Mouse (Mus musculus): ENCODE data around the gene Rabgef1.

Gene Rabgef1

DNA sequence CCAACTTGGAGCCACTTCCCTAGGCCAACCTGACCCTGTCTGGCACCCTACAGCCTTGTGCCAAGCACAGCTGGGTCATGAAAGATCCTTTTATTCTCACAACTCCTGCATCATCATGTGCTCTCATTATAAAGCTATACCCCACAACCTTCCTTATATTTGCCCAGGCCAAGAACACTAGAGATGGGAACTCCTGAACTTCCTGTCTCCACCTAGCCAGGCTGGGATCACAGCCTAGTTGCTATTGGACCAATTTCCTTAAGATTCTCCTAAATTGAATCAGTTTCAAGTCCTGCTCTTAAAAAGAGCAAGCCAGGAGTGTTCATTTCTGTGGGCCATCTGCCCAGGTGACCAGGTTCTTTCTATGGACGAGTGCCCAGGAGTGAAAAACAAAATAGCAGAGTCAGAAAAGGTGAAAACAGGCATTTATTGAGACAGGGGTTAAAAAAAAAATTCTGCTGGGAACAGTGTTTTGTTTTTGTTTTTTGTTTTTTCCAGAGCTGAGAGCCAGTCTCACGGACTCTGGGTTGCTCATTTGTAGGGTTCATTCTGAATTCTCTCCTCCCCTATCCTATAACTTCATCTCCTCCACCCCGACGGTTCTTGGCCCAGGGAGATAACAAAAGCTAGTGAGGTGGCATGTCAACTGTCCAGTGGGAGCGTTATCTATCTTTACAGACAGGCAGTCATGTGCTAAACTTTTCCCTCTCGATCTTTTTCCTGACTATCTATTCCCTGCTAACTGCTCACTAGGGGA, 754 bp upstream of the Rabgef1 start:
- no peak for DNase-seq (ENCODE audit: extremely low spot score, low read depth, low spot score)

DNA sequence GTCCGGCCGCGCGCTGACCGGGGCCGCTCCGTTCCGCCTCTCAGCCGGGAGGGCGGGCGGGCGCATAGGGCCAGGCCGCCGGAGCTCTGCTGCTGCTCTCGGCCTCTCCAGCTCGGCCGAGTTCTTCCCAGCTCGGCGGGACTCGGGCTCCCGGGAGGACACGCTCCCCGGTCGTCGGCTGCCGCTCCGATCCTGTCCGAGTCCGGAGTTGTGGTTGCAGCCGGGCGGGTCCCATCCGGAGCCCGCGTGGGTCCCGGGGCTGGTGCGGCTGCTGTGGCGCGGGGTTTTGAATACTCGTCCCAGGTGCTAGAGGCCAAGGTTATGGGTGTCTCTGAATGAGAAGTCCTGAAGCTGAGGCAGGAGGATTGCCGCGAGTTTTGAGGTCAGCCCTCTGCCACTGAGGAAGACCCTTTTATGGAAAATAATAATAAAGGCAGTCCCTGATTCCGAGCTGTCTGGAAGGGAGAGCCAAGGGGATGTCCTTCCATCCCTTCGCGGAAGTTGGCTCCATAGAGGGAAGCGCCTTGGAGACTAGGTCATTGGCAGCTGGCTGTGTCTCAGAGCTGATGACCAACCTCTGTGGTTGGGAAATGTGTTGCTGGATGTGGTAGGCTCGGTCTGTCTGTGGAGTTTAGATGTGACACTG, 481 bp downstream of the Rabgef1 start:
- DNase-seq (ENCODE audit: extremely low spot score, low read depth, low spot score): no peak

DNA sequence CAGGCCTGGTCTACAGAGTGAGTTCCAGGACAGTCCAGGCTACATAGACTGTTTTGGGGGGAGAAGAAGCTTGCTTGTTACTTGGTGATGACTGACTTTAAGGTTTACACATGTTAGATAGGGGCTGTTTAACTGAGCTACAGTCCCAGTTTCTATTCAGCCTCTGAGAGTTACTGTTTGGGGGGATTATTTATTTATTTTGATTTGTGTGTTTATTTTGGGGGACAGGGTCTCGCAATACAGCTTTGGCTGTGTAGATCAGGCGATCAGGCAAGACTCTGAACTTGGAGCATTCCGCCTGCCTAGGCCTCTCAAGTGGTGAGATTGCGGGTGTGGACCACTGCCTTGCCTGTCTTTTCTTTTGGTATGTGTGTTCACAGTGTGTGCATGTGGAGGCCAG, 1.4 kb downstream of the Rabgef1 start:
- no peak for DNase-seq (ENCODE audit: extremely low spot score, low read depth, low spot score)

DNA sequence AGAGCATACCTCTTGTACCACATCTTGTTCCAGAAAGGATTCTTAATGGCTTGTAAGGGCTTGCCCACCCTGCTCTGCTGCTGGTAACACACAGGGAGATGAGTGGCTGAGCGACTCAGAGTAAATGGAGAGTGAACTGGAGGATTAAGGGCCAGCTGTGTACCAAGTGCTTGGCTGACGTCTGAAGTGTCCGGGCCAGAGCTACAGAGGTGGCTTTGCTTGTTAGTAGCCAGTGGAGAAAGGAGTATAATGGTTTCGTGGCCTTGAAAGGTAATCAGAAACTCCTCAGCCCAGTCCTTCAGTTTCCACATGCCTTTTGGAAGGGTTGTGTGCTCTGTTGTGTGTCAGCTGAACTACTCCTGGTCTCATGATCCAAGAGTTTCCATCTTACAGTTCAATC, 6.3 kb downstream of the Rabgef1 start:
- no peak for DNase-seq (ENCODE audit: extremely low spot score, low read depth, low spot score)

DNA sequence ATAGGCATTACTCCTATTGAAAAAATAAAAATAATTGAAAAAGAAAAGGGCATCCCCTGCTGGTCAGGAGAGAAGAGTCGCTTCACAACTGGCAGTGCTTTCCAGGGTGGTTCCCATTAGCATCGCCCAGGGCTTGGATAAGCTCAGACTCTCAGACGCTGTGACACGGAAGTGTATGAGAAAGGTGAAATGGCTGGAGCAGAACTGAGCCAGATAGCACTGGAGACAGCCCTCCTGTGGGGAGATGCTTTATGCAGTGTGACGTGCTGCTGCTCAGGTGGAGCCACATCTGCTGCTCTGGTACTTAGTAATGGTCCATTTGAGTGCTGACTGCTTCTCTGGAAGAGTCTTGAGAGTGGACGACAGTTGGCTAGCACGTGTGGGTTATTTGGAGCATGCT, 8.8 kb downstream of the Rabgef1 start:
- no peak for DNase-seq (ENCODE audit: extremely low spot score, low read depth, low spot score)

DNA sequence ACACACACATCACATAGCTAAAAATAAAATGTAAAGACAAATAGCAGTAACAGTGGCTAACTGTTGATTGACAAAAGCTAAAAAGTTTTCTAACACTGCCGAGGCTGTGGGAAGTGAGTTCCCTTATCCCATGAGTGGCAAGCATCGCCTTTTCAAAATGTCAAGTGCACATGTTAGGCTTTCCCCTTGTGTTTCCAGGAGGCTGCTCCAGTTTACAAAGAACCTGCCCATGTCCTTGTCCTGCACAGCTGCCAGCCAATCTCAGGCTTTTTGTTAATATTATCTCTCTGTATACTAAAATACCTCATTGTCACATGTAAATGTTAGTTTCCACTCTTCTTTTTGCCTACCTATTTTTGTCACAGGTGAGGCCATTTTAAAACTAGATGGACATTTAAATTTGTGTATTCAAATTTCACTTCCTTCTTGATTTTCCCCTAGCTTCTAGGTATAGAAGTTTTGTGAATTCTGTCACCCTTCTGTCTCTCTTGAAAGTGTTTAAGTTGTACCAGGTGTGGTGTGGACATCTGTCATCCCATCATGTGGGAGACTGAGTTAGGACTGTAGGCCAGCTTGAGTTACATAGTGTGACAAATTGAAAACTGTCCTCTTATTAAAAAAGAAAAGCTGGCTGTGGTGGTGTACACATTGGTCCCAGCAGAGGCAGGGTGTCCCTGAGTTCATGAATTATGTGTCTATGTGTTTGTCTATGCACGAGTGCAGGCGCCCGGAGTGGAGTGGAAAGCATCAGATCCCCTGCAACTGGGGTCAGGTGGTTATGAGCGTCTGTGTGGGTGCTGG, 10.3 kb downstream of the Rabgef1 start:
- DNase-seq (ENCODE audit: extremely low spot score, low read depth, low spot score): no peak

DNA sequence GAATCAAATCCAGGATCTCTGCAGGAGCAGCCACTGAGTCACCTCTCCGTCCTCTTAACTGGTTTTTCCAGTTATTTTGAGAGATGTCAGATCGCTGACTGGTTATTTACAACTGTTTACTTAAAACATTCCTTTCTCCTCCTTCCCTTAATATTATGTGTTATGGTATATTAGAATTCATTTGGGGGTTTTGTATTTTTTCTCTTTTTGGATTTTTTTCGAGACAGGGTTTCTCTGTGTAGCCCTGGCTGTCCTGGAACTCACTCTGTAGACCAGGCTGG, 10.9 kb downstream of the Rabgef1 start:
- no peak for DNase-seq (ENCODE audit: extremely low spot score, low read depth, low spot score)

DNA sequence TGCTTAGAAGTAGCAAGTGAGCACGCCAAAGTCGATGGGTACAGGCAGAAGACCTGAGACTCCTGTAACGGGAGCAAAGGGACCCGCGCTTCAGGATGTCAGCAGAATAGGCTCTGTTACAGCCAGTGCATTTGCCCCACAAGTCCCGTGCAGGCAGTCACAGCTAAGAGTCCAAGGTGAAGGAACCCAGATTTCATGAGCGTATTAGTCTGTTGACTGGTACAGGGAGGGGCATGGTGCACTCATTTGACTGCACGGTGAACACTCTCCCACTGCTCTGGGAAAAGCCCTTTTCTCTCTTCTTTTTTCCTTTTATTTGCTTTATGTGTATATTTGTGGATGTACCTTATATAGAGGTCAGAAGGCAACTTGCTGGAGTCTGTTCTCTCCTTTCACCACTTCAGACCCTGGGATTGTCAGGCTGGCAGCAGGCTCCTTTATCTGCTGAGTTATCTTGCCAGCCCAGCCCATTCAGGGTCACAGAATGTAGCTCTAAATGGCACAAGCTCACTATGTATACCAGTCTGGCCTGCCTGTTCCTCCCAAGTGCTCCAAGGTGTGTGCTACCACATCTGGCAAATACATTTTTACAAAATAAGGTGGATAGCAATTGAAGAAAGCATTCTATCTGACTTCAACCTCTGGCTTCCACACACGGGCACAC, 12.7 kb downstream of the Rabgef1 start:
- DNase-seq (ENCODE audit: extremely low spot score, low read depth, low spot score): no peak

DNA sequence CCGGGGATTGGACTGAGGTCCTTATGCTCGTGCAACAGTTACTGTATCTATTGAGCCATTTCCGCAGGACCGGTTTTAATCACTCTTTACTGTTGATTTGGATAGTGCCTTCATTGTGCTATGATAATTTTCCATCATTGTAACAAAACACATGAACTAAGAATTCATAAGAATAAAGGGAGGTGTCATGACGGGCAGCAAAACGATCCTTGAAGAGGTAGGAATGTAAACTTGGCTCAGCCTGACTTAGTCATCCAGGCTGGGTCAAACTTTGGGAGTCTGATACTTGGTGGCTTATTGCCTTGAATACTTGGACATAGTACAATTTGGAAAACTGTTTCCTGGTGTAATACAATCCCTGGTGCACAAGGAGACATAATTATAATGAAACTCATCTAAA, 13.7 kb downstream of the Rabgef1 start:
- no peak for DNase-seq (ENCODE audit: extremely low spot score, low read depth, low spot score)

DNA sequence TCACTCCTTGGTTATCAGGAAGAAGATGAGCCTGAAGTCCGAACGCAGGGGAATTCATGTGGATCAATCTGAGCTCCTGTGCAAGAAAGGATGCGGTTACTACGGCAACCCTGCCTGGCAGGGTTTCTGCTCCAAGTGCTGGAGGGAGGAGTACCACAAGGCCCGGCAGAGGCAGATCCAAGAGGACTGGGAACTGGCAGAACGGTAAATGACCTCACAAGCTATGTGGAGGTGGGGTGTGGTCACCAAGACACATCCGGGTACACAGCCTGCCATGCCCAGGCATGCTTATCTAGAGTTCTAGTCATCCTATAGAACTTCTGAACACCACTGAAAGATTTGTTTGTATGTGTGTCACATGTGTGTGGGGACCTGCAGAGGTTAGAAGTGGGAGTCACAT, 15.8 kb downstream of the Rabgef1 start:
- DNase-seq (ENCODE audit: extremely low spot score, low read depth, low spot score): no peak

DNA sequence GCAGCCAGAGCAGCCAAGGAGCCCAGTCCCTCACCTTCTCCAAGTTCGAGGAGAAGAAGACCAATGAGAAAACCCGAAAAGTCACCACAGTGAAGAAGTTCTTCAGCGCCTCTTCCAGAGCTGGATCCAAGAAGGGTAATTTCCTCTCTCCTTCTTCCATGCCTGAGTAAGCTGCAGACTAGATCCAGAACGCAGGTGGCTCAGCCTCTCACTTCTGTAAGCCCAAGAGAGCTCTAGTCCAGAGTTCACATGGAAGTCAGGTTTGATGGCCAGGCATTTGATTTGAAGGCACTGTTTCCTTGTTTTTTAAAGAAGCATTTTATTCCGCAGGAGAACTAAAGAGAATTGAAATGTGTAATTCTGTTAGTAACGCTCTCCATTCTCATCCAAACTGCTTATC, 19.3 kb downstream of the Rabgef1 start:
- DNase-seq (ENCODE audit: extremely low spot score, low read depth, low spot score): no peak

DNA sequence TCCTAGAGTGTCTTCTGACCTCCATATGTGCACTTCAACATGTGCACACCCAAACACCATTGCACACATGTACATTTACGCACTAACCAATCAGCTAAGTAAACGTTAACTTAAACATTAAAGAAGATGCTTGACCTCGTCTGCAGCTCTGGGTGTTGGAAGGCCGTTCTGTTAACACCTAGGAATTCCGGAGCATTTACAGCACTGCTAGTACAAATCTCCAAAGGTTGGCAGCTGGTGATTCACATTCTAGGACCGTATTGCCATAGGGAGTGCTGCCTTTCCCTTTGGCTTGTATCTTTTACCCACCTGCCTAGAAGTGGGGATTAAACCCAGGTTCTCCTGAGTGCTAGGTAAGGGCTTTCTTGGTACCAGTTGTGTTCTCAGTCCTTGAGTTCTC, 20.3 kb downstream of the Rabgef1 start:
- DNase-seq (ENCODE audit: extremely low spot score, low read depth, low spot score): no peak

DNA sequence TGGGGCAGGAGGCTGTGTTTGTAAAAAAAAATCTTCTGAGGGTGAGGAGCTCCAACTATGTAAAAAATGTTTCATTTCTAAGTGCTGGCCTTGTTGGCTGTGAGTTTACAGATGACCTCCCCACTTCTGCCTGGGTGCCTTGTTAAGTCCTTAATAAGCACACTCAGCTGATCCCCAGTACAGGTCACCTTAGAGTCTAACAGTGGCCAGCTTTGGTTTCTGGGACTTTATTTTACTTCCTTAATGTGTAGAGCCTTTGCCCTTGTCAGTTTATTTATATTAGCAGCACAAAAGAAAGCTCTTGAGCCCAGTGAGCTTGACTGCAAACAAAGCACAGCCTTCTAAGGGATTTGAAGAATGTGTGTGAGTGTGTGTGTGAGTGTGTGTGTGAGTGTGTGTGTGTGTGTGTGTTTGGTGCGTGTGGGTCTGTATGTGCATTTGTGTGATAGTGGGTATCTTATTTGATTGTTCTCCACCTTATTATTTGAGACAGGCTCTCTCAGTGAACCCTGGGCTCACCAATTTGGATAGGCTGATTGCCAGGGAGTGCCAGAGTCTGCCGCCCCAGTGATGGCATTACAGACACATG, 20.9 kb downstream of the Rabgef1 start:
- DNase-seq (ENCODE audit: extremely low spot score, low read depth, low spot score): no peak

DNA sequence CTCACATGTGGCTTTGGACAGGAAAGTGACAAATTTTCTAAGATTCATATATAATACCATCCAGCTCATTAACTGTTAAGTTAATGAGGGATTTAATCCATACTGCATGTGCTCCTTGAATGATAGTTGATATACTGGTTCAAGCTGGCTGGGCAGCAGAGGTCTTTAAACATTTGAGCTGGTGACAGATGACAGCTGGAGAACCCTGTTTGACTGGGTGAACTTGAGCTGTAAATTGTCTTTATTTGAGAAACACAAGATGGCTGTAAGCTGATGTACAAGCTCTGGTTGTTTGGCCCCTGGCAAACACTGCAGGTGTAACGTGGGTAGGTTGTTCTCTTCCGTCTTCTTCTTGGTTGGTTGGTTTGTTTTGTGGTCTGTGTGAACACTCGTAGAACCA, 22.2 kb downstream of the Rabgef1 start:
- DNase-seq (ENCODE audit: extremely low spot score, low read depth, low spot score): no peak

DNA sequence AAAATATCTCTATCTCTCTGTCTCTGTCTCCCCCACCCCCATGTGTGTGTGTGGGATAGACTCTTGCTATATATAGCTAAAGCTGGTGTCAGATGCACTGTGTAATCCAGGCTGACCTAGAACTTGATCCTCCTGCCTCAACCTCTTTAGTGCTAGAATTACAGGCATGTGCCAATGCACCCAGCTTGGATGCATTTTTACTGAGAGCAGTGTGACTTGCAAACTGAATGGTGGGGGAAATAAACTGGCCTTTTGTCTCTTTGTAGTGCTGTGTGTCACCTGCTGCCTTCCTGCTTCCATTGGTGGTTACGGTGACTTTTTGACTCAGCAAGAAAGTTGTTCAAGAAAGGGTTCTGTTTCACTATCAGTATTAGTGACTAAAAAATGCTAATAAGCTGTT, 24.7 kb downstream of the Rabgef1 start:
- no peak for DNase-seq (ENCODE audit: extremely low spot score, low read depth, low spot score)

DNA sequence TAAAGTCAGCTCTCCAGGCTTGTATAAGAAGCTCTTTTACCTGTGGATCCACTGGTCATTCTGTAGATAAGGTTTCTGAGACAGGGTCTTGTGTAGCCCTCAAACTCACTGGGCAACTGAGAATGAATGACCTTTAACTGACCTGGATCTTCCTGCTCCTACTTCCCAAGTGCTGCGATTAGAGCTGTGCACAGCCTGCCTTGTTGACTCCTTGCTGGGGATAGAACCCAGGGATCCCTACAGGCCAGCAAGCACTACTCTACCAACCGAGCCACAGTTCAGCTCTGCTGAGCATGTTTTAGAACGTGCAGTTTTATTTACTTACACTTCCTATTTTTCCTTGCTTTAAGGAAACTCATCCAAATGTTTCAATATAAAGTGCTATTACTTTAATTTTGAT, 25.9 kb downstream of the Rabgef1 start:
- no peak for DNase-seq (ENCODE audit: extremely low spot score, low read depth, low spot score)

DNA sequence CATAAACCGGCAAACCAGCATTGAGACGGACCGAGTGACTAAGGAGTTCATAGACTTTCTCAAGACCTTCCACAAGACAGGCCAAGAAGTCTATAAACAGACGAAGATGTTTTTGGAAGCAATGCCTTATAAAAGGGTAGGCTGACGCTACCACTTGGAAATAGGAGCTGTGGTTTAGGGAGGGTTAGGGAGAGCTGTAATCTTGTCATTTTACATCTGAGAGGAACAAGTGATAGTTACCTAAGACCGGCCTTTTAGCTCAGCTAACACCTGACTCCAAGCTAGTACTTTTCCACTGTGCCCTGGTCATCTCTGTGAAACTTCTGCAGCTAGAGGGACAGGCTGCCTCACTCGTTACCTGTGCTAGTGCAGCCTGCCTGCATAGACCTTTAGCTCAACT, 26.4 kb downstream of the Rabgef1 start:
- no peak for DNase-seq (ENCODE audit: extremely low spot score, low read depth, low spot score)

DNA sequence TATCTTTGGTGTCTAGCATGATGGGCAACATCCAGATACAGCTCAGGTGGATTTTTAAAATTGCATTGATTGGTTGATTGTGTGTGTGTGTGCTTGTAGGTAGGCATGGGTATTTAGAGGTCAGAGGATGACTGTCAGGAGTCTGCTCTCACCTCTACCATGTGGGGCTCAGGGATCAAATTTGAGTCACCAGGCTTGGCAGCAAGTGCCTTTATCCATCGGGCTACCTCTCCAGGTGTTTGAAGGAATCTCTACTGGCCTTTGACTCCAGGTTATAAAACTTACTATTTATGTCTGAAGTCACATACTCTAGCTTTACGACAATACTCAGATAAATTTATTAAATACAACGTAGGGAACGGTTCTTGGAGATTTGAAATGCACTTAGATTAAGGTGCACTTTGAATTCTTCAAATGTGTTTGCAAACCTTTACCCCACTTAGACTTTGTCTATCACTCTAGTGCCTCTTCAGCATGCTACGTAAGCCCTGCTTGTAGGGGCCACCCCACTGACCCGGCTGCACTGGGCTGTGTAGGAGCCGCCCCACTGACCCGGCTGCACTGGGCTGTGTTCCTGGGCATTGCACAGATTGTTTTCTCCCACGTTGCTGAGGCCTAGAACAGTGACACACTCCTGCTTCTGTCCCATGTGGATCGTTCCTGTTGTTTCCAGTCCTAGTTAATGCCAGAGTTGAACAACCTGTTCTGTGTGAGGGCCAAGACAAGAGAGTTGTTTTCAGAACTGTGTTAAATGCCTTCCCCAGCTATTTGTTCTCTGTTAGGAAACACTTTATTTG, 28.8 kb downstream of the Rabgef1 start:
- DNase-seq (ENCODE audit: extremely low spot score, low read depth, low spot score): no peak

DNA sequence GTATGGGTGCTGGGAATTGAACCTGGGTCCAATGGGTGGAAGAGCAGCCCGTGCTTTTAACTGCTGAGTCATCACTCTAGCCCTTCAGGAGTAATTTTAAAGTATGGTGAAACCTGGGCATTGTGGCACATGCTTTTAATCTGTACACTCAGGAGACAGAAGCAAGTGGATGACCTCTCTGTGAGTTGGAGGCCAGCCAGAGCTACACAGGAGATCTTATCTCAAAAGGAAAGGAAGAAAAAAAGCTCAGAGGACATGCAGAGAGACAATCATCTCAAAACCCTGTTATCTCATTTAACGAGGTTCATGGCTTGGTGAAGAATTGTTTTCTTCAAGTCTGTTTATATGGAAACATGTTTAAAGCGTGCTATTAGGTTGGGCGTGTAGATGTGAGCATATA, 32.4 kb downstream of the Rabgef1 start:
- DNase-seq (ENCODE audit: extremely low spot score, low read depth, low spot score): no peak

DNA sequence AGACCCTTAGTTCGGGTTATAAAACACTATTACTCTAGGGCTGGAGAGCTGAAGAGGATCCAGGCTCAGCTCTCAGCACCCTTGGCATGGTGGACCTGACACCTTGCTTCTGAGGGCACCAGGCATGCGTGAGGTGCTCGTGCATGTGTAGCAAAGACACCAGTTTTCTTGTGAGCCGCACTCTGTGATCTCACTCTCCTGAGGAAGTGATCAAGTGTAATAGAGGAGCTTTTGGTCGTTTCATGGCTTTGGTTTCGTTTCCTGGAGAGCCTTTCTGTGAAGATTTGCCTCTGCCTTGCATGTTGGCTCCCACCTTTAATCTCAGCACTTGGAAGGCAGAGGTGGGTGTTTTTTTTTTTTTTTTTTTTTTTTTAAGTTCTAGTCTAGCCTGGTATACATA, 33.0 kb downstream of the Rabgef1 start:
- DNase-seq (ENCODE audit: extremely low spot score, low read depth, low spot score): no peak
